11 mouse cellular contexts compared by ENCODE assay signal in the genomic region with DNA sequence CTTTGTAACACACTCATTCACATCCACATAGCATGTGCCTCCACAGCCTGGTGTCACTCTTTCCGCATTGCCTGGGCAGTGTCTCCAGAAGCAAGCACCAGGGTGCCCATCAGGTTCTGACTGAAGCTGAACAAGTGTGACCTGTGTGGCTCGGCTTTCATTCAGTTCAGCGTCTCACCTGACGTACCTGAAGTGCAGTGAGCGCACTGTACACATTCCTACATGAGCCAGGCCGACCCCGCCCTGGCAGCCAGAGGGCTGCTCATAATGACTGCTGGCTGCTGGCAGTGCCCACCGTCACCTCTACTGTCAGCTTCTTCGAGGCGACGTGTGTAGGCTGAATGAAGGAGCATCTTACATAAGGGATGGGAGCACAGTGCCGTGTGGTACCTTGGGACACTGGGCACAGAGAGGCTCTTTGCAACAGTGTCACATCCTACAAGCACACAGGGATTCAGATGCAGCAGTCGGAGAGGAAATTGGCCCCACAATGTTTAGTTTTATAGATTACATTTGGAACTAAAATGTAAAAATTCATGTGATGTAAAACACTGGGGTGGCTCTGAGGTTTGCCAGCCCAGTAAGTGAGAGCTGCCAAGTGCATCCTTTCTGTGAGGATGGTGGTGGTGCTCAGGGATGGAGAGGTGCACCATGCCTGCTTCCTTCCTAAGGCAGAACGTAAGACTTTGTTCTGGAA. TPM values are rescaled to one million over a fixed set of nuclear protein-coding genes. Genes with fewer than 3 reads are reported as not detected.
DNase-seq lines count a peak whose midpoint lies in the region; TF ChIP-seq lines count a peak whose summit lies in the region.
"Had no signal": no experiment of that assay in that cellular context is flagged by ENCODE, and none has a peak within 500 bp of the region (broad histone marks: within the 10 kb centered on the region; RNA-seq: fewer than 3 reads in every experiment).

No protein-coding gene starts in this region.

- peaks cover 25% of the 10 kb centered on the region for H3K4me1 ChIP-seq in cerebellum, adult 2 months (ENCODE audit: control insufficient read depth, insufficient read depth, low read length)
- H3K4me1 ChIP-seq: stomach, embryonic 15.5 days had no signal

- H3K27me3 ChIP-seq in cerebellum, adult 2 months (ENCODE audit: control insufficient read depth, insufficient read depth, low read length): no peaks in the 10 kb centered on the region
- H3K27me3 ChIP-seq: stomach, embryonic 15.5 days had no signal

- intact Hi-C loops in left cerebral cortex, postnatal 10 days (cut with DNase I): no loop called here

- peak overlapping the region; percentile 11 for H3K27ac ChIP-seq in cerebellum, adult 2 months (ENCODE audit: insufficient read depth, low read length)
- H3K27ac ChIP-seq: stomach, embryonic 15.5 days had no signal

- peak; percentile 38 for DNase-seq in cerebellum, adult 11 months
- DNase-seq in cerebellum, postnatal 4 days (ENCODE audit: low spot score in 2 of 2): no peak
- DNase-seq in left cerebral cortex, adult 18-20 months (ENCODE audit: low spot score in 2 of 2): peak; percentile 14 to 24
- DNase-seq in left cerebral cortex, postnatal 10 days (ENCODE audit: extremely low spot score in 1 of 2, low spot score in 2 of 2): no peak
- DNase-seq in cerebellum, adult 2 months: peak; percentile 58 to 62
- DNase-seq in lung, postnatal 14 days: peak; percentile 34
- DNase-seq in spleen, adult 12 weeks (ENCODE audit: low spot score): no peak
- DNase-seq in kidney, adult 9 months: no peak
- DNase-seq: adrenal gland, adult 2 months; thymus, postnatal 14 days had no signal

- no peak for TF ChIP-seq POLR2A in cerebellum, adult 2 months (IDR thresholded peaks at IDR 0.05; ENCODE audit: borderline replicate concordance, insufficient read depth, low read length)

- H3K4me3 ChIP-seq in cerebellum, adult 2 months (replicated peaks; ENCODE audit: insufficient read depth, low read depth, low read length): no peak overlapping the region
- H3K4me3 ChIP-seq: stomach, embryonic 15.5 days had no signal

- WGBS in cerebellum, adult 2 months: 36% methylated on average over 14 of the region's 14 CpGs

- TF ChIP-seq CTCF in cerebellum, adult 2 months (IDR thresholded peaks at IDR 0.05; ENCODE audit: borderline replicate concordance, insufficient read depth, low read depth, low read length): no peak

RNA-seq across cellular contexts. Expression of a gene that starts 29.6 kb away (rescaled TPM):
- total RNA-seq in left cerebral cortex, adult 18-20 months (2021): 10 to 100 TPM; 47.7 to 55.2 TPM
- total RNA-seq in left cerebral cortex, postnatal 10 days (2021): 10 to 100 TPM; 50.1 to 52.6 TPM
- 63.6 and 71.6 TPM in 2 replicates for polyA plus RNA-seq in cerebellum, adult 2 months (2012; rRNA removed)

Comparison
In these comparisons a context has a peak if more than half of its experiments do, and no peak if none do; other contexts are left out.
1. DNase-seq: peak in cerebellum, adult 11 months (single experiment), left cerebral cortex, adult 18-20 months (2 of 2), cerebellum, adult 2 months (2 of 2) and lung, postnatal 14 days (single experiment); none in cerebellum, postnatal 4 days (0 of 2), left cerebral cortex, postnatal 10 days (0 of 2), spleen, adult 12 weeks (single experiment) and kidney, adult 9 months (single experiment).